Mouse (Mus musculus): ENCODE measurements around the gene Atxn7l3.

Gene Atxn7l3

DNA sequence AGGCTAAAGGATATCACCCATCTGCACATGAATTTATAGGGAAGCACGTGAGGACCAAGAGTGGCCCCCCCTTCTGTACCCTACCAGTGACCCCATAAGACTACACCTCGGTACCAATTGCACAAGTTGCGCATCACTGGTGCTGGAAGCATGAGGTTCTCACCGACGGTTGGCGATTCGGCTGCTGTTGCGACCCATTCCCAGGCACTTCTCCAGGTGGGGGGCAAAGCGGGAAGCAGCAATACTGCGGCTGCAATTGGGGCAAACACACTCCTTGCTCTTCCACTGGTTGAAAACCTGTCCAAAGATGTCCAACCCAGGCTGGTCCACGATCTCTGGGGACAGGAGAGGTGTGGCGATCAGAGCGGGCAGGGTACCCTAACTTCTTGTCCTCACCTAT is 2.5 kb downstream of the Atxn7l3 start:
- ChIA-PET POLR2A (interaction anchor here in 3 of 4 experiments (1.1 to 13.9 kb wide), 13 partner anchors 9 to 136 kb away, joined by 3 to 185 read pairs (median 6); partner anchors contain the start of genes Tmub2 (in 2 of the 3), Grn (in 1 of the 3), Rundc3a (in 1 of the 3) and Slc25a39 (in 1 of the 3)), CTCF (interaction anchor here in 1 of 4 experiments (0.6 kb wide), 1 partner anchor 12 kb away, joined by 3 read pairs; no protein-coding TSS in a partner anchor)

DNA sequence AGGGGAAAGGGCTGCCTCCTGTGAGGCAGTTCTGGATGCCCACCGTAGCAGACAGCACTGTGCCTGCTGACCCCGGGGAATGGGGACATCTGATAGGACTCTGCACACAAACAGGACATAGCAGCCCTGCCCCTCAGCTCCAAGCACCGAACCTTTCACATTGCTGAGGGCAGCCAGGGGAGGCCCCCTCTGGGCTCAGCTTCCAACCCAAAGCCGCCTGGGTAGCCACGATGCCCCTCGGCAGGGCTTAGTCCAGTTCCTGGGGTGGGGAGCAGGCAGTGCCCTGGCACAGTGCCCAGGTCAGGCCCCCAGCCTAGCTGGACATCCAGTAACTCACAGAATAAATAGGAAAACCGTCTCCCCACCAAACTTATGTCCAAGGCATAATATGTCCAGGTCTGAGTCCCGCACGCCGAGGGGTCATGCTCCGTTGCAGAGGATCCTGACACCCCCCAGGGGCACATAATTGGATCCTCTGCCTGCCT is 5.3 kb downstream of the Atxn7l3 start:
- CTCF ChIA-PET, result interaction anchor here in 1 of 4 experiments (1.6 kb wide), 1 partner anchor 146 kb away, joined by 5 read pairs; no protein-coding TSS in a partner anchor
- POLR2A ChIA-PET, result interaction anchor here in 2 of 4 experiments (0.9 to 13.9 kb wide), 13 partner anchors 11 to 140 kb away, joined by 3 to 185 read pairs (median 7); partner anchors contain the start of genes Grn (in 2 of the 2), Slc25a39 (in 2 of the 2), BC030867 (in 1 of the 2) and Ubtf (in 1 of the 2)

GRCm38 (mm10) chr11:102290141-102290540 is 6.3 kb downstream of the Atxn7l3 start:
- CTCF ChIA-PET, result interaction anchor here in 2 of 4 experiments (0.7 to 1.8 kb wide), 3 partner anchors 10 to 283 kb away, joined by 3 to 5 read pairs (median 4); no protein-coding TSS in a partner anchor
- POLR2A ChIA-PET, result interaction anchor here in 3 of 4 experiments (0.5 to 13.9 kb wide), 23 partner anchors 10 to 525 kb away, joined by 3 to 185 read pairs (median 4); partner anchors contain the start of genes Grn (in 2 of the 3), Slc25a39 (in 2 of the 3) and BC030867 (in 1 of the 3)

DNA sequence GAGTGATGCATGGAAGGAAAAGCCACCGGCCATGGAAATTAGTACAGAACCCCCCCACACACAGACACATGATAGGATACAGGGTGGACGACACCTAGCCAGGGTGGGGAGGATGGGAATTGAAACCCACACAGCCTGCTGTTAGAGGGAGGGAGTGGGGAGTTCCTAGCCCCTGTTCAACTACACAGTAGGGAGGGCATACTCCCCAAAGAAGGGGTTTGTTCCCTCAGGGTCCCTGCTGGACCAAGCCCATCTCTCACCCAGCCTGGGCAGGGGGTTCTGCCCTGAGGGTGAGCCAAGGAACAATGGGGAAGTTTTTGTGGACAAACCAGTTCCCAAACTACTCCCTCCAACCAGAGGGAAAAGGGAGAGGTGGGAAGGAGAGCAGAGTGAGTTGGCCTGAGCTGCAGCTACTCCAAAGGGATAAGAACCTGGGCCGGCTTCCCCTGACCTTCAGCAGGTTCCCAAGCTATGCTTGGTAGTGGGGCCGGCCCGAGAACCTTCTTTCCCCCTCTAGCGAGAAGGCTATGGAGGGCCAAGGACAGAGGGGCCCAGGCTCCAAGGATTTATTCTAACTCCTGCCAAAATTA is 6.8 kb downstream of the Atxn7l3 start:
- POLR2A ChIA-PET, result interaction anchor here in 3 of 4 experiments (0.5 to 13.9 kb wide), 22 partner anchors 10 to 524 kb away, joined by 3 to 185 read pairs (median 4); partner anchors contain the start of genes Grn (in 2 of the 3) and Slc25a39 (in 2 of the 3)
- CTCF ChIA-PET, result interaction anchor here in 2 of 4 experiments (0.6 to 1.8 kb wide), 5 partner anchors 10 to 1109 kb away, joined by 3 to 5 read pairs (median 4); partner anchors contain the start of gene Grn (in 1 of the 2)

DNA sequence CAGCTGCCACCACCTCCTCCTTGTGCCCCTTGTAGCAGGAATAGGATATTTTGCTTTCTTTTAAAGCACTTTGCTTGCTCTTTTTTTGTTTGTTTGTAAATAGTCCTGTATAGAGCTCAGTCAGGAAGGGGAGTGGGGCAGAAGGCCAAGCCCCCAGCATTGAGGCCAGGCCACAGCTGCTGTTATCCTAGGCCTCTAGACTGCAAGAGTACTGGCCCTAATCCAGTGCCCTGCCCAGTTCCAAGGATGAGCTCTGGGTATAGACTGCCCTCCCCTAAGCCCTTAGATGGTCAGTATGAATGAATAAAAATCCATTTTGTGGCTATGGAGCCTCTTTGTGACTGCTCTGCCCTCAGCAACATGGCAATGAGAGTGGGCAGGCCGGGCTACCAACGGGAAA is 7.5 kb downstream of the Atxn7l3 start:
- ChIA-PET POLR2A (interaction anchor here in 3 of 4 experiments (0.6 to 13.9 kb wide), 11 partner anchors 13 to 1938 kb away, joined by 3 to 185 read pairs (median 4); partner anchors contain the start of gene Slc25a39 (in 2 of the 3)), CTCF (interaction anchor here in 2 of 4 experiments (1.4 to 1.8 kb wide), 2 partner anchors 142 to 149 kb away, joined by 4 to 5 read pairs; partner anchors contain the start of gene Grn (in 1 of the 2))

DNA sequence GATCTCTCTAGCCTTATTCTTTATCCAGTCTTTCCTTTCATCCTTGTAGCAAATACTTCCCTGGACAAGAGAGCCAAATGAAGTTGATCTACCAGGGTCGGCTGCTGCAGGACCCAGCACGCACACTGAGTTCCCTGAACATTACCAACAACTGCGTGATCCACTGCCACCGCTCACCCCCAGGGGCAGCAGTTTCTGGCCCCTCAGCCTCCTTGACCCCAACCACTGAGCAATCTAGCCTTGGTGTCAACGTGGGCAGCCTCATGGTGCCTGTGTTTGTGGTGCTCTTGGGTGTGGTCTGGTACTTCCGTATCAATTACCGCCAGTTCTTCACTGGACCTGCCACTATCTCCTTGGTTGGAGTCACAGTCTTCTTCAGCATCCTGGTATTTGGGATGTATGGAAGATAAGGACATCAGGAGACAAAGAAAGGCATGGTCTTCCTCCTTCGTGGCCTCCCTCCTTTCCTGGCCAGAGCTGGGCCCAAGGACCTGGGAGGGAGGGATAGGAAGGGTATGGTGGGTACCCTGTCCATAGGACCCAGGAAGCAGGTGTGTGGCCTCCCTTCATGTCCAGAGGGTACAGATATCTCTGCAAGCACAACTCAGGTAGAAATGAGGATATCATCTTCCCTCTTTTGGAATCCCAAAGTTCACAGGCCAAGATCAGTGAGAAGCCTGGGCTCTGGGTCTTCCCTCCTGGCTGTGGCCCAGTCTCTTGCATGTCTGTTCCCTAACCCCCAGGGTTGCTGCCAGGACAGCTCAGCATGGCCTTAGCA is 8.2 kb downstream of the Atxn7l3 start:
- POLR2A ChIA-PET, result interaction anchor here in 3 of 4 experiments (0.6 to 13.9 kb wide), 12 partner anchors 12 to 1937 kb away, joined by 3 to 185 read pairs (median 4); partner anchors contain the start of genes Slc25a39 (in 2 of the 3) and Hdac5 (in 1 of the 3)
- CTCF ChIA-PET, result interaction anchor here in 2 of 4 experiments (0.5 to 1.4 kb wide), 5 partner anchors 11 to 319 kb away, joined by 3 to 6 read pairs (median 4); partner anchors contain the start of gene Grn (in 1 of the 2)

GRCm38 (mm10) chr11:102287485-102287884 is 8.9 kb downstream of the Atxn7l3 start:
- POLR2A ChIA-PET, result interaction anchor here in 3 of 4 experiments (1.1 to 13.9 kb wide), 10 partner anchors 8 to 153 kb away, joined by 3 to 185 read pairs (median 5); partner anchors contain the start of genes Slc25a39 (in 2 of the 3), Grn (in 1 of the 3) and Hdac5 (in 1 of the 3)

DNA sequence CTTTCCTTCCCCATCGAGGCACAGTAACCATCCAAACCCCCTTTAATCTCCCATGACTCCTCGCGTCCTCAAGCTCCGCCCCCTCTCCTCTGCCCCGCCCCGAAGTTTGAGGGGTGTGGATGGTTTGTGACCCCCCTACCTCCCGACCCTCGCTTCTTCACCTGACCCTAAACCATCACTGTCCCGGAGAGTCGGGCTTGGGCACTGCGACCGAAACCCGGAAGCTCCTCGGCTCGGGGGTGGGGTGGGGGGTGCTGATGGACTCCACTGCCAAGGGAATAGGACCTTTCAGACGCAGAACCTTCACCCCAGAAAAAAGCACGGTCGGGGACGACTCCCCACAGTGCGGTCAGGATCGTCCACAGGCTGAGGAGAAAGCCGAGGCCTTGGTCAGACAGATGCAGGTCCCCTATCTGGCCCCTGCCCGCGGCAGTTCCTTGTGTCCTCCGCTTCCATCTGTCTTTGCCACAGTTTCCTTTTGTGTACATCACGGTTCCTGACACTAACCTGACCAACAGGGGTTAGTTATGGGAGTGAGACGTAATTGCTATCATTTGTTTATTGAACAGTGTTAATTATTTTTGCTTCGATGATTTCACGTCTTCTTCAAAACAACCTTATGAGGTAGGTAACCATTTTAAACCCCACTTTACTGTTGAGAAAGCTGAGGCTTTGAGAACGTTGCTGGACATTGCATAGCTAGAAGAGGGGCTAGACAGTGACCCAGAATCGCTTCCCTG is 11.2 kb downstream of the Atxn7l3 start:
- POLR2A ChIA-PET, result interaction anchor here (0.6 to 13.9 kb wide), 90 partner anchors 8 to 1965 kb away, joined by 3 to 185 read pairs (median 6); partner anchors contain the start of genes BC030867 (in 3 of the 4), Grn (in 3 of the 4), Slc25a39 (in 3 of the 4) and Atxn7l3 (in 2 of the 4)
- CTCF ChIA-PET, result interaction anchor here (0.6 to 2.8 kb wide), 39 partner anchors 10 to 831 kb away, joined by 3 to 29 read pairs (median 4); partner anchors contain the start of genes BC030867 (in 3 of the 4), Asb16 (in 1 of the 4), Cfap97d1 (in 1 of the 4) and Fam171a2 (in 1 of the 4)

More at GRCm38 (mm10) chr11:102287485-102287884, 8.9 kb downstream of the Atxn7l3 start:
- CTCF ChIA-PET, result interaction anchor here in 3 of 4 experiments (0.5 to 1.3 kb wide), 7 partner anchors 11 to 318 kb away, joined by 3 to 6 read pairs (median 3); no protein-coding TSS in a partner anchor

DNA sequence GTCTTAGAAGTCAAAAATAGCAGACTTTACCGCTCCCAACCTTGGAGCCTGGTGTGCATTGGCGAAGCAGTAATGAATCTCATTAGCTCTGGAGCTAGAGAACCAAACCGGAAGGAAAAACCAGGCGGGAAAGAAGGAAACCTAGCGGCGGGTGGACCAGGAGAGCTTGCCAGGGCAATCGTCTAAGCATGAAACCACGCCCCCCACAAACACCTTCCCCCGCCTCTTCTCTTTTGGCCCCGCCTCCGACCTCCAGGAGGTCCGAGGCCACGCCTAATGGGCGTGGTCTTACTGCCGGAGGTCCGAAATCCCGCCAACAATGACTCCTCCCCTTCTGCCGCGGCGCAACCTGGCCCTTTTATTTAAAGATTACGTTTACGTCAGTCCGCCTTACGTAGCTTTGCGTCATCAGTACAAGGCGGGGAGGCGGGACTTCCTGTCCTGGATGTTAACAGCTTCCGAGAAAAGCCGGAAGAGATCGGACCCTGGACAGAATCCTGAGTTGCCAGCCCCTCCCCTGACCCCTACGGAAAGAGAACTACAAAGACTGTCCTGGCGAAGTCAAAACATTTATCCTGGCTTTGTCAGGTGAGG is 11.8 kb downstream of the Atxn7l3 start, which contains the start of gene Tmub2:
Gene Tmub2 (plus strand): TSS at position 431 of the 594 bp plus-strand sequence.
- POLR2A ChIA-PET, result interaction anchor here (0.6 to 13.9 kb wide), 100 partner anchors 8 to 1965 kb away, joined by 3 to 185 read pairs (median 6); partner anchors contain the start of genes BC030867 (in 3 of the 4), Slc25a39 (in 3 of the 4), Atxn7l3 (in 2 of the 4) and Grn (in 2 of the 4)
- CTCF ChIA-PET, result interaction anchor here (0.6 to 2.8 kb wide), 48 partner anchors 9 to 832 kb away, joined by 3 to 29 read pairs (median 4); partner anchors contain the start of genes BC030867 (in 4 of the 4), Asb16 (in 1 of the 4), Cd300lg (in 1 of the 4) and Cfap97d1 (in 1 of the 4)

DNA sequence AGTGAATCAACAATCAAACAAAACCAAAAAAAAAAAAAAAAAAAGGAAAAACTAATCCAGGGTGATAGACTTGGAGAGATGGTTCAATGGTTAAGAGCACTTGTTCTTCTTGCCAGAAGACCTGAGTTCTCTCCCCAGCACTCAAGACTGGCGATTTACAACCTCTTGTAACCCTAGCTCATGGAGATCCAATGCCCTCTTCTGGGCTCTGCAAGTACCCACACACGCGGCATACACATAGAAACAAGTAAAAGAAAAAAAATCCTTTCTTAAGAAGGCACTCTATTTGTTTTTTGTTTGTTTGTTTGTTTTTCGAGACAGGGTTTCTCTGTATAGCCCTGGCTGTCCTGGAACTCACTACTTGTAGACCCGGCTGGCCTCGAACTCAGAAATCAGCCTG is 12.5 kb downstream of the Atxn7l3 start:
- POLR2A ChIA-PET, result interaction anchor here (0.6 to 13.9 kb wide), 71 partner anchors 8 to 1964 kb away, joined by 3 to 185 read pairs (median 7); partner anchors contain the start of genes BC030867 (in 3 of the 4), Slc25a39 (in 3 of the 4), Atxn7l3 (in 2 of the 4) and Grn (in 2 of the 4)
- CTCF ChIA-PET, result interaction anchor here (0.6 to 2.8 kb wide), 24 partner anchors 8 to 1569 kb away, joined by 3 to 29 read pairs (median 5); partner anchors contain the start of genes BC030867 (in 3 of the 4), Asb16 (in 1 of the 4), Cd300lg (in 1 of the 4) and Grn (in 1 of the 4)

- POLR2A ChIA-PET, result interaction anchor here in 3 of 4 experiments (0.6 to 7.1 kb wide), 11 partner anchors 11 to 781 kb away, joined by 3 to 94 read pairs (median 6); partner anchors contain the start of genes Asb16 (in 2 of the 3), Slc25a39 (in 2 of the 3), BC030867 (in 1 of the 3) and Grn (in 1 of the 3)
- CTCF ChIA-PET, result interaction anchor here in 3 of 4 experiments (0.6 to 2.7 kb wide), 10 partner anchors 12 to 219 kb away, joined by 3 to 8 read pairs (median 4); partner anchors contain the start of genes Asb16 (in 1 of the 3) and Grn (in 1 of the 3)
These were observed 16.2 kb downstream of the Atxn7l3 start for GRCm38 (mm10) chr11:102280267-102280666.

DNA sequence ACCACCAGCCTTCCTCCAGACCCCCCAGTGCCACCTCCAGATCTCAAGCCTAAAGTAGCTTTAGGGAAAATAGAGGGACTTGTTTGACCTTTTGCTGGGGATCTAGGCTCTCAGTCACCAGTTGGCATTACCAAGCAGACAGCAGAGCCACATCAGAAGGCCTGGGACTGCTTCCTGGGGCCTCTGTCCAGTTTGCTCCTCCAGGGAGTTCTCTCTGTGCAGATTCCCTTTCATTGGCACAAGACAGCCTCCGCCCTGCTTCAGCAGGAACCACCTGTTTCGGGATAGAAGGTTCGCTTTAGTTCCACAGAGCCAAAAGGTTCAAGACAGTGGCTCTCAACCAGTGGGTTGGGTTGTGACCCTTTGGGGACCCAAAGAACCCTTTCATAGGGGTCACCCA is 16.8 kb downstream of the Atxn7l3 start:
- ChIA-PET POLR2A (interaction anchor here in 2 of 4 experiments (0.7 to 7.1 kb wide), 9 partner anchors 11 to 442 kb away, joined by 3 to 94 read pairs (median 6); partner anchors contain the start of genes Asb16 (in 2 of the 2), Slc25a39 (in 2 of the 2), BC030867 (in 1 of the 2) and Grn (in 1 of the 2)), CTCF (interaction anchor here in 3 of 4 experiments (0.6 to 2.7 kb wide), 5 partner anchors 11 to 218 kb away, joined by 3 to 8 read pairs (median 3); partner anchors contain the start of gene Asb16 (in 1 of the 3))

GRCm38 (mm10) chr11:102277754-102278153 is 18.7 kb downstream of the Atxn7l3 start:
- POLR2A ChIA-PET, result interaction anchor here in 3 of 4 experiments (0.7 to 7.1 kb wide), 26 partner anchors 7 to 207 kb away, joined by 3 to 94 read pairs (median 6); partner anchors contain the start of genes Asb16 (in 2 of the 3), Slc25a39 (in 2 of the 3), Atxn7l3 (in 1 of the 3) and Fam171a2 (in 1 of the 3)
- CTCF ChIA-PET, result interaction anchor here (0.5 to 3.1 kb wide), 15 partner anchors 10 to 656 kb away, joined by 3 to 19 read pairs (median 4); partner anchors contain the start of genes Asb16 (in 1 of the 4), BC030867 (in 1 of the 4) and Grn (in 1 of the 4)

DNA sequence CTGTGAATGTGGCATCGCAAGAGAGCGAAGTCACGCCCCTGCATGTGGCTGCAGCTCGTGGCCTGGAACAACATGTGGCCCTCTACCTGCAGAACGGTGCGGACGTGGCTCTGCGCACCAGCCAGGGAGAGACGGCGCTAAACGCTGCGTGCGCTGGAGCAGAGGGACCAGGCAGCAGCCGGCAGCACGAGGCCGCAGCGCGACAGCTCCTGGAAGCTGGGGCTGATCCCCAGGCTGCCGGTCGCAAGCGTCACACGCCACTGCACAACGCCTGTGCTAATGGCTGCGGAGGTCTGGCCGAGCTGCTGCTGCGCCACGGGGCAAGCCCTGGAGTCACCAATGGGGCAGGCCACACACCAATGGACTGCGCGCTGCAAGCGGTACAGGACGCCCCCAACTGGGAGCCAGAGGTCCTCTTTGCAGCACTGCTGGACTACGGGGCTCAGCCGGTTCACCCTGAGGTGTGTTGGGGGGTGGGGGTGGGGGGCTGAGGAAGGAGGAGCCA is 20.0 kb downstream of the Atxn7l3 start:
- POLR2A ChIA-PET, result interaction anchor here in 3 of 4 experiments (0.6 to 7.1 kb wide), 50 partner anchors 8 to 840 kb away, joined by 3 to 94 read pairs (median 5); partner anchors contain the start of genes Tmub2 (in 3 of the 3), Asb16 (in 2 of the 3), Atxn7l3 (in 2 of the 3) and Grn (in 2 of the 3)
- CTCF ChIA-PET, result interaction anchor here (0.5 to 3.1 kb wide), 19 partner anchors 8 to 489 kb away, joined by 3 to 19 read pairs (median 4); partner anchors contain the start of genes BC030867 (in 2 of the 4), Asb16 (in 1 of the 4), Grn (in 1 of the 4) and Tmem101 (in 1 of the 4)
